Mouse (Mus musculus) forebrain, embryonic 14.5 days (tissue): ENCODE data around the gene Sesn3. TPM values are rescaled to one million over a fixed set of nuclear protein-coding genes. Genes with fewer than 3 reads are reported as not detected.
A peak's percentile ranks its signal among the peaks of the same experiment; 100 is the strongest.

Source experiments
- ATAC-seq: fragments of 200-750 bp; cut with Nextera tagmentation; 2 replicates; pipeline ENCODE4 v1.8.0; 2017; ENCODE audit warnings: mild to moderate bottlenecking, moderate library complexity
- DNase-seq: peaks from one replicate; pipeline ENCODE4 v3.0.0-alpha.2; 2015; ENCODE audit warnings: low spot score
- H3K27ac ChIP-seq: fragments of 300-500 bp; sonication (generic); 2 replicates; pipeline ENCODE4 v1.5.1; 2014; ENCODE audit warnings: low read depth, mild to moderate bottlenecking, control low read depth, low read length, moderate library complexity
- H3K27me3 ChIP-seq: fragments of 300-500 bp; sonication (generic); replicated peaks from 2 replicates; pipeline ENCODE4 v1.6.1; 2014; ENCODE audit warnings: low read length, control low read depth, mixed read lengths; ENCODE audit not compliant: control insufficient read depth, insufficient read depth
- H3K36me3 ChIP-seq: fragments of 300-500 bp; sonication (generic); 2 replicates; pipeline ENCODE4 v1.6.1; 2014; ENCODE audit warnings: low read length, control low read depth; ENCODE audit not compliant: control insufficient read depth, insufficient read depth
- H3K4me1 ChIP-seq: fragments of 300-500 bp; sonication (generic); 2 replicates; pipeline ENCODE4 v1.6.1; 2014; ENCODE audit warnings: antibody characterized with exemption, low read length, control low read depth; ENCODE audit not compliant: control insufficient read depth, insufficient read depth
- H3K4me2 ChIP-seq: fragments of 300-500 bp; sonication (generic); 2 replicates; pipeline ENCODE4 v1.6.1; 2014; ENCODE audit warnings: mild to moderate bottlenecking, control low read depth, low read length
- H3K4me3 ChIP-seq: fragments of 300-500 bp; sonication (generic); 2 replicates; pipeline ENCODE4 v1.5.1; 2014; ENCODE audit warnings: low read depth, low read length, control low read depth
- H3K9ac ChIP-seq: fragments of 300-500 bp; sonication (generic); 2 replicates; pipeline ENCODE4 v1.6.1; 2014; ENCODE audit warnings: mild to moderate bottlenecking, low read length, control low read depth, moderate library complexity
- H3K9me3 ChIP-seq: fragments of 300-500 bp; sonication (generic); replicated peaks from 2 replicates; pipeline ENCODE4 v1.6.1; 2016; ENCODE audit warnings: low read length, control low read depth, mixed read lengths; ENCODE audit not compliant: control insufficient read depth
- WGBS: fragments of 180-500 bp; shearing (Covaris S2); extraction: QIAGEN DNeasy Blood & Tissue Kit; methylation state at CpG from one replicate; pipeline ENCODE4 v1.1.7; 2014; 5-methylcytosine and 5-hydroxymethylcytosine counted together
- polyA plus RNA-seq: library from polyadenylated mRNA; unstranded; fragments of >200 nt; fragmentation: Nextera tagmentation; extraction: Ambion mirVana; gene quantifications from 2 replicates; pipeline ENCODE4 v1.2.1, GENCODE M21; 2014

The Sesn3 gene
- polyA plus RNA-seq, 1 experiment from 2014 or later, result 12.4 TPM

DNA sequence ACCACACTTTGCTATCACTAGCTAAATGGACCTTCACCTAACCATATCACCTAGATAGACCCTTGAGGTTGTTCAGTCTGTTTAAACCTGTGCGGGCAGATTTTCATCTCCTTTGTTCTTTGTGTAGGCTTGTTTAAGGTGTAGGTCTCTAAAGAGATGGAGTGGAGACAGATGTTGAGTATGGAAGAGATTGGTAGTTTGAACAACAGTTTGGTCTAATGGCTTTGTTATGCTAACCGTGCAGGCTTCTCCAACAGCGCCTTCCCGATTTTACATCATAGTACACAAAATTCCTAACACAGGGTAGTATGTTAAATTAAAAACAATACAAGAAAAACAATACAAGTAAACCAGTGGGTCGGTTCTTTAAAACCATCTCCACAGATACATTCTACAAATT lies 281 bp upstream of the Sesn3 start:
- Histone ChIP-seq H3K4me2 (peak overlapping the region; percentile 63), H3K4me3 (peak overlapping the region; percentile 93; the same call in 1 of the 2 replicates), H3K27me3 (no peaks in the 10 kb centered on the region), H3K27ac (peak overlapping the region; percentile 70; the same call in 1 of the 2 replicates), H3K36me3 (no peaks in the 10 kb centered on the region), H3K9me3 (no peaks in the 10 kb centered on the region), H3K4me1 (0 out of 2 replicates have a peak, but pooled peaks cover 7% of the 10 kb centered on the region), H3K9ac (peak overlapping the region; percentile 59; the same call in 1 of the 2 replicates)
- whole genome bisulfite sequencing, result 30% methylated on average over 5 of the region's 5 CpGs
- ATAC-seq, result no peak
- DNase-seq, result no peak

DNA sequence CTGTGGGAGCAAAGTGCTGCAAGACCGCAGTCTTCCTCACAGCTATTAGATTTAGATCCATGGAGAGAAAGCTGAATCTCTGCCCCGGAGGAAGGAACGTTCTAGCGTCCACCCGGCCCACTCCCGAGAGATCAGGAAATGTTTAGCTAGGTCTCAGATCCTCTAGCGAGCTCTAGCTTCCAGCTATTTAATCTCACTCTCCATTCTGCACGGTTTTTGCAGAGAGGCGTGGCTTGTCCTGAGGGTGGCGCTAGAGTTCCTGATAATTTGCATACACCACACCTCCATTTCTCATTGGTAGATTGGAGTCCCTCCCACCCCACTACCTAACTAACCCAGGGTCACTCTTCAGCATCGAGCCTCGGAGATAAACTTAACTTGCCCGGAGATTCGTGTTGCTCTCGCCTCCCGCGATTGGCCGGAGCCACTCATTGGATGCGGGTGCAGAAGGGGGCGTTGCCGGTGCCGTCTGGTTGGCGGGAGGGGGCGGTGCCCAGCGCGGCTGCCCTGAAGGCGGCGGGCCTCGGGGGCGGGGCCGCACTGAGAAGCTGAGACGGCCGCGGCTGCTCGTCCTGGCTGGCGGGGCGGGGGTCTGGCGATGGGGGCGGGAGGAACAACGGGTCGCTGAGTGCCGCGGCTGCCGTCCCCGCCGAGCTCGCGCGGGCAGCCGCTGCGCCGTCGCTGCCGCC lies 1.1 kb downstream of the Sesn3 start:
- Histone ChIP-seq H3K4me1 (0 out of 2 replicates have a peak, but pooled peaks cover 7% of the 10 kb centered on the region), H3K9me3 (no peaks in the 10 kb centered on the region), H3K27ac (peak overlapping the region; percentile 92), H3K9ac (peak overlapping the region; percentile 87), H3K4me3 (peak overlapping the region; percentile 93), H3K27me3 (no peaks in the 10 kb centered on the region), H3K36me3 (no peaks in the 10 kb centered on the region), H3K4me2 (peak overlapping the region; percentile 63)
- ATAC-seq, result peak; percentile 98
- peak; percentile 100 for DNase-seq
- under 1% methylated on average over 50 of the region's 54 CpGs for WGBS

DNA sequence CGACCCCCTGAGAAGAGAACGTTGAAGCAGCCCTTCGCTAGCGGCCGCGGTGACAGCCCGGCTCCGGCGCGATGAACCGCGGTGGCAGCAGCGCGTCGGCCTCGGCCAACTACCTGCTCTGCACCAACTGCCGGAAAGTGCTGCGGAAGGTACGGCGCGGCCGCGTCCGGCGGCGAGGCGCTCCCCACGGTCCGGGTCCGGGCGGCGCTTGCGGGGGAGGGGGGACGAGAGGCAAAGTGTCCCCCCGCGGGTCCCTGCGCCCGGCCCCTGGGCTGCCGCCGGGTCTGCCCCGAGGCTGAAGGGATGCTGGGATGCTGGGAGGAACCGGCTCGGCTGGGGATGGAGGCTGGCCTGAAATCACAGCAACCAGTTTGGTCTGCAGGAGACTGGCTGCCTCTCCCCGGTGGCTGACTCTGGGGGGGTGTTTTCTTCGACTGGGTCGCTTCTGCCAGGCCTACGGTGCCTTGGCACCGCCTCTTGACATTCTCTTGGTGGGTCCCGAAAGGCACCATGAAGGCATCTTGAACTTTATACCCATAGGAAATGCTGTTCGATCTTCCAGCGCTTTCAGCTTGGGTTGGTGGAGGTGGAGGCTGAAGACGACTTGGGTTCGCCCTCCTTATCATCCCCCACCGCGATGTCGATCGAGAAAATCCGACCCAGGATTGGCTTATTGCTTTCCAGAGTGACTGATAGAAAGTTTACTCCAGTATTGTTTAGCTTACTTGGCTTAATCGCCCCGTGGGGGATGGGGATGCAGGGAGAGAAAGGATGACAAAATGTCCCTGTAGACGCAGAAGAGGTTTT lies 1.8 kb downstream of the Sesn3 start:
- peak overlapping the region; percentile 62 for H3K4me2 ChIP-seq
- no peaks in the 10 kb centered on the region for H3K36me3 ChIP-seq
- 0 out of 2 replicates have a peak, but pooled peaks cover 7% of the 10 kb centered on the region for H3K4me1 ChIP-seq
- WGBS, result under 1% methylated on average over 56 of the region's 61 CpGs
- no peaks in the 10 kb centered on the region for H3K27me3 ChIP-seq
- H3K9me3 ChIP-seq, result no peaks in the 10 kb centered on the region
- peak; percentile 65 for ATAC-seq
- peak overlapping the region; percentile 87 for H3K9ac ChIP-seq
- H3K4me3 ChIP-seq, result peak overlapping the region; percentile 93
- H3K27ac ChIP-seq, result peak overlapping the region; percentile 92
- peak; percentile 60 for DNase-seq

- Histone ChIP-seq H3K36me3 (no peaks in the 10 kb centered on the region), H3K27ac (0 out of 2 replicates have a peak overlapping the region, but pooled peaks have one; percentile 92), H3K27me3 (no peaks in the 10 kb centered on the region), H3K4me2 (peak overlapping the region; percentile 62), H3K9ac (peak overlapping the region; percentile 87), H3K9me3 (no peaks in the 10 kb centered on the region), H3K4me3 (peak overlapping the region; percentile 93), H3K4me1 (0 out of 2 replicates have a peak, but pooled peaks cover 7% of the 10 kb centered on the region)
- DNase-seq, result peak; percentile 71
- no peak for ATAC-seq
- under 1% methylated on average over 7 of the region's 7 CpGs for WGBS
Measured at GRCm38 (mm10) chr9:14277365-14277991, 2.6 kb downstream of the Sesn3 start.

GRCm38 (mm10) chr9:14280696-14281095 lies 5.8 kb downstream of the Sesn3 start:
- Histone ChIP-seq H3K9me3 (no peaks in the 10 kb centered on the region), H3K27me3 (no peaks in the 10 kb centered on the region), H3K4me1 (no peaks in the 10 kb centered on the region), H3K27ac (no peak overlapping the region), H3K36me3 (no peaks in the 10 kb centered on the region), H3K4me3 (no peak overlapping the region), H3K9ac (no peak overlapping the region), H3K4me2 (no peak overlapping the region)
- 65% methylated on average over 1 of the region's 1 CpGs for WGBS
- ATAC-seq, result no peak
- DNase-seq, result no peak

GRCm38 (mm10) chr9:14285036-14285435 lies 10.2 kb downstream of the Sesn3 start:
- Histone ChIP-seq H3K27me3 (no peaks in the 10 kb centered on the region), H3K9me3 (no peaks in the 10 kb centered on the region), H3K27ac (no peak overlapping the region), H3K4me1 (no peaks in the 10 kb centered on the region), H3K4me3 (no peak overlapping the region), H3K36me3 (no peaks in the 10 kb centered on the region), H3K4me2 (no peak overlapping the region), H3K9ac (no peak overlapping the region)
- DNase-seq, result no peak
- 79% methylated on average over 3 of the region's 3 CpGs for WGBS
- ATAC-seq, result no peak

- no peak for DNase-seq
- H3K9ac ChIP-seq, result no peak overlapping the region
- no peak overlapping the region for H3K4me3 ChIP-seq
- ATAC-seq, result no peak
- H3K27me3 ChIP-seq, result no peaks in the 10 kb centered on the region
- no peak overlapping the region for H3K4me2 ChIP-seq
- H3K36me3 ChIP-seq, result no peaks in the 10 kb centered on the region
- no peaks in the 10 kb centered on the region for H3K9me3 ChIP-seq
- no peaks in the 10 kb centered on the region for H3K4me1 ChIP-seq
- H3K27ac ChIP-seq, result no peak overlapping the region
- WGBS, result 74% methylated on average over 1 of the region's 1 CpGs
Measured at GRCm38 (mm10) chr9:14287234-14287633, 12.4 kb downstream of the Sesn3 start.

- H3K9me3 ChIP-seq, result no peaks in the 10 kb centered on the region
- H3K36me3 ChIP-seq, result no peaks in the 10 kb centered on the region
- DNase-seq (no peak), ATAC-seq (no peak)
- H3K9ac ChIP-seq, result no peak overlapping the region
- no peak overlapping the region for H3K27ac ChIP-seq
- H3K4me3 ChIP-seq, result no peak overlapping the region
- no peaks in the 10 kb centered on the region for H3K27me3 ChIP-seq
- H3K4me2 ChIP-seq, result no peak overlapping the region
- no peaks in the 10 kb centered on the region for H3K4me1 ChIP-seq
Measured at GRCm38 (mm10) chr9:14288500-14288899, 13.6 kb downstream of the Sesn3 start.
